Mouse (Mus musculus) layer of hippocampus, postnatal 14 days (tissue): Measurements from ENCODE around the gene Tnpo2. TPM values are rescaled to one million over a fixed set of nuclear protein-coding genes. Genes with fewer than 3 reads are reported as not detected.

ENCODE experiments used
- DNase-seq, 2 experiments: peaks; one replicate each; pipeline ENCODE4 v3.0.0; 2021 to 2022; ENCODE audit warnings: low spot score in 2 of 2, mixed read lengths in 1 of 2
- microRNA-seq, 2 experiments: library from miRNA; unstranded; fragments of <30 nt; microRNA quantifications; one replicate each; pipeline ENCODE4 v1.2.0; 2021
- total RNA-seq, 2 experiments: library from RNA; stranded (reverse); gene quantifications; 2 replicates each; pipeline ENCODE4 v1.2.3; 2021

The Tnpo2 gene
- total RNA-seq, 2 experiments from 2014 or later: 150 to 152 TPM

DNA sequence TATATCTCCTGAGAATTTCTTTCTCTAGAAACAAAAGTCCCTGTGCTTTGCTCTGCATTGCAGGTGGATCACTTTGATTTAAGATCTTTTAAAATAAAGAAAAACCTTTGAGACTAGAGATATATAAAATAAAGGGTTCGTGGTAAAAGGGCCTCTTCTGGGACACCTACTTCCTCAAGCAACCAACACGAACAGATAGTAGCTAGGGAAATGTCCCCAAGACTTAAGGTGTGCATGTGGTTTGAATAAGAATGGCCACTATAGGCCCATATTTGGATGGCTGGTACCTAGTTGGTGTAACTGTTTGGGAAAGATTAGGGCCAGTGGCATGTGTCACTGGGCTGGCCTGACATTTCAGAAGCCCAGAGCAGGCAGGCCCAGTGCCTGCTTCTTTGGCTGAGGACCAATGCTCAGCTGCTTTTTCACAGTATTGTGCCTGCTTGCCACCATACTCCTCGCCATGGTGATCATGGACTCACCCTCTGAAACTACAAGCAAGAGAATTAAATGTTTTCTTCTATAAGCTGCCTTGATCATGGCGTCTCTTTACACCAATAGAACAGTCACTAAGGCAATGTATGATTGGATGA, 63.5 kb downstream of the Tnpo2 start:
- no peak for DNase-seq

Small RNA genes within 50 kb of the gene (microRNA-seq; reads per million reads assigned to microRNA genes)
- gene Mir7070: 9.1 to 10.9 reads per million in 2 experiments

Other genes with a start within 250 kb of the Tnpo2 start
- 100 to 1,000 TPM; 519 to 562 TPM for gene Nfix, start 236.6 kb upstream of the Tnpo2 start, total RNA-seq
- gene Dand5, start 214.1 kb upstream of the Tnpo2 start, total RNA-seq: 1 to 10 TPM; 7.4 to 8.6 TPM
- 10 to 100 TPM; 19.4 to 20.4 TPM for gene Gadd45gip1, start 205.4 kb upstream of the Tnpo2 start, total RNA-seq
- gene Rad23a, start 196.2 kb upstream of the Tnpo2 start, total RNA-seq: 10 to 100 TPM; 59.4 to 64.8 TPM
- gene Calr, start 190.0 kb upstream of the Tnpo2 start, total RNA-seq: 100 to 1,000 TPM; 453 to 590 TPM
- gene Farsa, start 179.9 kb upstream of the Tnpo2 start, total RNA-seq: 10 to 100 TPM; 55.3 to 58.4 TPM
- 10 to 100 TPM; 21.4 to 24.5 TPM for gene Syce2, start 164.8 kb upstream of the Tnpo2 start, total RNA-seq
- gene Gcdh, start 143.0 kb upstream of the Tnpo2 start, total RNA-seq: 10 to 100 TPM; 35.0 to 35.6 TPM
- gene Klf1, start 135.0 kb upstream of the Tnpo2 start, total RNA-seq: not detected
- 1 to 10 TPM; 4.0 TPM for gene Dnase2a, start 128.4 kb upstream of the Tnpo2 start, total RNA-seq
- 100 to 1,000 TPM; 127 to 140 TPM for gene Mast1, start 99.6 kb upstream of the Tnpo2 start, total RNA-seq
- gene Rtbdn, start 89.9 kb upstream of the Tnpo2 start, total RNA-seq: 1 to 10 TPM; 1.5 to 1.8 TPM
- not detected for gene Gm49661, start 67.5 kb upstream of the Tnpo2 start, total RNA-seq
- 100 to 1,000 TPM; 417 to 431 TPM for gene Prdx2, start 67.3 kb upstream of the Tnpo2 start, total RNA-seq
- 10 to 100 TPM; 34.3 to 34.4 TPM for gene Rnaseh2a, start 67.1 kb upstream of the Tnpo2 start, total RNA-seq
- gene Junb, start 58.2 kb upstream of the Tnpo2 start, total RNA-seq: 10 to 100 TPM; 45.5 to 54.7 TPM
- 1 to 10 TPM; 7.6 to 9.0 TPM for gene Hook2, start 46.3 kb upstream of the Tnpo2 start, total RNA-seq
- gene Best2, start 22.4 kb upstream of the Tnpo2 start, total RNA-seq: not detected
- gene Asna1, start 11.6 kb upstream of the Tnpo2 start, total RNA-seq: 100 to 1,000 TPM; 108 to 115 TPM
- gene Trir, start 10.1 kb upstream of the Tnpo2 start, total RNA-seq: 100 to 1,000 TPM; 136 to 150 TPM
- gene Fbxw9, start 23.1 kb downstream of the Tnpo2 start, total RNA-seq: 10 to 100 TPM; 36.2 to 41.4 TPM
- not detected for gene Gm5741, start 31.1 kb downstream of the Tnpo2 start, total RNA-seq
- gene Dhps, start 34.8 kb downstream of the Tnpo2 start, total RNA-seq: 10 to 100 TPM; 63.8 to 67.4 TPM
- 10 to 100 TPM; 57.5 to 61.5 TPM for gene Wdr83os, start 43.8 kb downstream of the Tnpo2 start, total RNA-seq
- gene Wdr83, start 44.4 kb downstream of the Tnpo2 start, total RNA-seq: 10 to 100 TPM; 26.3 to 34.6 TPM
- 10 to 100 TPM; 39.6 to 42.7 TPM for gene Man2b1, start 46.4 kb downstream of the Tnpo2 start, total RNA-seq
- 1 to 10 TPM; 5.6 to 5.8 TPM for gene Zfp791, start 86.2 kb downstream of the Tnpo2 start, total RNA-seq
- not detected for gene Cks1brt, start 115.0 kb downstream of the Tnpo2 start, total RNA-seq
- not detected for gene Olfr371, start 189.1 kb downstream of the Tnpo2 start, total RNA-seq